Mouse (Mus musculus) cerebellum, postnatal 36 days (tissue): Measurements from ENCODE around the gene BC049762.

Experiments
- DNase-seq, 2 experiments: peaks; one replicate each; pipeline ENCODE4 v3.0.0; 2021 to 2022; ENCODE audit warnings: mixed read lengths in 2 of 2

The BC049762 gene

DNA sequence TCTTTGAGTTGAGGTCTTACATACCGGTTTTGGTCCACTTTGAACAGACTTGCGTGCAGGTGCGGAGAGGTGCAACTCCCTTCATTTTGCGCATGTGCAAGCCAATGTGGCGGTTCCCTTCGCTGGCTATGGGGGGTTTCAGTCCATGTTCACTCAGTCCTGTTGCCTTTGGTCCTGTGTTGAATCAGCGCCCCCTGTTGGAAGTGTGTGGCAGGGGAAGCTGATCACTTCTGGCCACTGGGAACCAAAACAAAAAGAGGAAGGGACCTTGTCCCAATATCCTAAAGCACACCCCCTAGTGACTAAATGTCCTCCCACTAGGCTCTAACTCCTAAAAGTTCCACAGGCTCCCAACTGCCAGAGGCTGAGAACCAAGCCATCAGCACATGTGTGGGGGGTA lies 48.8 kb downstream of the BC049762 start:
- DNase-seq = no peak

- no peak for DNase-seq
Observed at GRCm38 (mm10) chr11:51211426-51211825, 51.4 kb downstream of the BC049762 start.

DNA sequence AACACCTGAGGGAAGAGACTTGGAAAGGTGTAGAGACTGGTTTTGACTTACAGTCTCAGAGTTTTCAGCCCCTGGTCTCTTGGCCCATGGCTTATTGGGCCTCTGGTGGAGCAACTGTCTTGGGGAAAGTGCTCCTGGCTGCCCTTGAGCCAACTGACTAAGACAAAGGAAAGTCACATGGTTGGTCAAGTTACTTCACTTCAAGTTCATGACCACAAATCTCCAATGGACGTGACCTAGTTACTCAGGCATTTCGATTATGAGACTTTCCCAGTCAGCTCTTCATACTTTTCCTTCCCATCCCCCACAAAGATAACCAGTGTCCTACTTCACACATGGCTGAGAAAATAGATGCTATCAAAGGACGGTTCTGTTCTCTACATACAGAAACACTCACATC lies 55.1 kb downstream of the BC049762 start:
- DNase-seq = no peak
